Mouse (Mus musculus): ENCODE measurements at regions not wholly inside any gene's neighbourhood (a gene's known extent, or its start where the extent isn't known, plus 50 kb on each side); places are given as distances from the start of the nearest gene placed in this dataset.

- DNase-seq (ENCODE audit: low read depth, low spot score) = no peak
These were observed 351.8 kb upstream of the Atp2b1 start for GRCm38 (mm10) chr10:98562297-98562912.

GRCm38 (mm10) chr10:98572782-98573536 is 341.2 kb upstream of the Atp2b1 start:
- no peak for DNase-seq (ENCODE audit: low read depth, low spot score)

DNA sequence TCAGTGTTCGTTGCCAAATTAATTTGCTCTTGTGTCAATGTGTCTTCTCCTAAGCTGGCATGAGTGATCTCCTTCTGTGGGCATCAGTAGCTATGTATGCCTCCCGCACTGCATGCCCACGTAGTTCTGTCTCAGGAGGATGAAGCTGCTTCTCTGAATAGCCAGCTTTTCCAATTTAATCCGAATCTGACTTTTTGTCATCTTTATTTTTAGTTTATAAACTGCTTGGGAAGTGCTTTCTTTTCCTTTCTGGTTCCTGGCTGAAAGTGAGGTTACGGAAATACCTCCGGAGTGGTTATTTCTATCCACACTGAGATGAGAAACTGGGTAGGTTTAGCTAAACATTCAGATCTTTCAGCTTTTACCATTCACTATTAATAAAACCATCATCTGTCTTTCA is 337.2 kb upstream of the Atp2b1 start:
- DNase-seq (ENCODE audit: low read depth, low spot score) = no peak

- peak; percentile 11 for DNase-seq (ENCODE audit: low read depth, low spot score)
These were observed 329.4 kb upstream of the Atp2b1 start for GRCm38 (mm10) chr10:98584776-98585175.

- no peak for DNase-seq (ENCODE audit: low read depth, low spot score)
These were observed 324.5 kb upstream of the Atp2b1 start for GRCm38 (mm10) chr10:98589726-98590125.

DNA sequence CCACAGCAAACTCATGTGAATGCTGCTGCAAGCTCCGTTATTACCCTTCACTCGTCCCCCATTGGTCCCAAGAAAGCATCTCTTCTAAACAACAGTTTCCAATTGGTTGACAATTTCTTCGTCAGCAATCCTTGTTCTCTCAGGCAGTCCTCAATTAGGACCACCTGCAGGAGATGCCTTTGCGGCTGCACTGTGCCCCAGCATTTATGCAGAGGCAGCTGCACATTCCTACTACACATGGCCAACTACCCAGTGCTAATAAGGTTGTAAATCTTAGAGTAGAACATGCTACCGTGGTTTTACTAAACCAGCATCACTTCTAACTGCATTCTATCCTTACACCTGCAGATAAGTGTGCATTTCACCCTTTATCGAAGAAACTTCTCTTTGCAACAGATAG is 322.1 kb upstream of the Atp2b1 start:
- DNase-seq (ENCODE audit: low read depth, low spot score) = no peak

- no peak for DNase-seq (ENCODE audit: low read depth, low spot score)
These were observed 320.3 kb upstream of the Atp2b1 start for GRCm38 (mm10) chr10:98593910-98594309.

DNA sequence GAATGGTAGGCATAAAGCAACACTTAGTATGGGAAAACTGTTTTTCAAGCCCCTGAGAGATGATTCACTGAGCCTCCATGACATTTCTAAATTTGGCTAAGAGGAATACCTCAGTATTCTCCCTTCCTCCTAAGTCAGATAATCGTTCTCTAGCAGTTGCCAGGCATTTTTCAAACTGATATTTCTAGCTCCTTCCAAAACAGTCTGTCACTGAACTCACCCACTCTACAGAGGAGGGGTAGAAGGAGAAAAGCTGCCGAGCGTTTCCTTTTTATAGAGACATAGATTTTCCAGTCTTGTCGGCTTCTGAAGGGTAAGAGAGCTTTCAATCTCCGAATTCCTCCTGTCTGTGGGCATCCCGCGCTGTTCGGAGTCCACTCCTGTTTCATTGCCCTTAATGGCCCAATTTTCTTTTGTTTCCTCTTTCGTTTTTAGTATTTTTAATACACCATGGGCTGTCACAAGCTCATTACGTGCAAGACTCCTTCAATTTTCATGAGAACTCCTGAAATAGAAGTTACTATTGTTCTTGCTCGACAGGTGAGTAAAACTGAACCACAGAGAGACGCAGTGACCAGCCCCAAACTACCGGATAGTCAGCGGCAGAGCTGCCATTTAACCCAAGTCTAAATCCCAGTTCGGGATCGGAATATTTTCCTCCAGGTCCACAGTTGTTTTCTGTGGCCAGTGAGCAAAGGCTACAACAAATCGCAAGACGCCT is 305.8 kb upstream of the Atp2b1 start:
- DNase-seq (ENCODE audit: low read depth, low spot score) = no peak

- no peak for DNase-seq (ENCODE audit: low read depth, low spot score)
These were observed 303.5 kb upstream of the Atp2b1 start for GRCm38 (mm10) chr10:98610708-98611107.

- no peak for DNase-seq (ENCODE audit: low read depth, low spot score)
These were observed 302.4 kb upstream of the Atp2b1 start for GRCm38 (mm10) chr10:98611707-98612360.

DNA sequence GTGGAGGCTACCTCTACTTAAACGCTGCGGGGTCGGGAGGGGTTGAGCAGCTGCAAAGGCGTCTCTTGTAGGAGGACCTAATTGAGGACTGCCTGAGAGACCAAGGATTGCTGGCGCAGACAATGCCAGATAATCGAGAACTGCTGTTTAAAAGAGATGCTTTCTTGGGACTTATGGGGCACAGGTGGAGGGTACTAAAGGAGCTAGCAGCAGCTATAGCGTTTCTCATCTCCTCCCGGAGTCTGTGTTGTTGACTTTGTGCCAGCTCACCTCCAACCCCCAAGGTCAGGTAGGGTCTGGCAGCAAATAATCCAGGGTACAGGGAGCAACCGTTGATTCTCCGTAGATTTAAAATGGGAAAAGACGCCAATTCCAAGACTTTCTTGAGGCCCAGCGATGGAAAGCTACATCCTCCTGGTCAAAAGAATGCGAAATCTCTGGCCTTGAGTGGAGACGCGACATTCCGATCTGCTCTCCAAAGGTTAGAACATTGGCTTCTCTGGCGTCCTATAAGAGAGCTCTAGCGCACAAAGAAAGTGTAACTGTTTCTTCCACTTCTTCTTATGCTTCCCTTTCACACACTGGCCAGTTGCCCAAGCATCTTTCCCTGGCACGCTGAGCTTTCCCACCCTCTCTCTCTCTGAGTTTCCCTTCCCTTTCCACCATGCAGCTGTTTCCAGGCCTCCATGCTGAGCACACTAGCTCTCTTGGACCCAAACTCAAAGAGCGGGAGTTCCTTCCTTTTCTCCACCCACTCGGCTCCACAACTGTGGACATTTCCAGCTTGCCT is 295.3 kb upstream of the Atp2b1 start:
- DNase-seq (ENCODE audit: low read depth, low spot score) = no peak

DNA sequence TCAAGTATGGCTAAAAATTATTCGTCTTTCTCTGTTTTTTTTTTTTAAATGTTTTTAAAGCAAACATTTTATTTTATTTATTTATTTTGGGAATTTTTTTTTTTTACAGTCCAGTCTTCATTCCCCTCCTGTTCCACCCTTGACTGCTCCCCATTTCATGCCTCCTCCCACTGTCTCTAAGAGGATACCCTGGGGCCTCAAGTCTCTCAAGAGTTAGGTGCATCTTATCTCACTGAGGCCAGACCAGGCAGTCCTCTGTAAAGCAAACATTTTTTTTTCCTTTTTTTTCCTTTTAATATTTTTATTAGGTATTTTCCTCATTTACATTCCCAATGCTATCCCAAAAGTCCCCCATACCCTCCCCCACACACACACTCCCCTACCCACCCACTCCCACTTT is 290.1 kb upstream of the Atp2b1 start:
- DNase-seq (ENCODE audit: low read depth, low spot score) = no peak

GRCm38 (mm10) chr10:98624681-98625321 is 289.4 kb upstream of the Atp2b1 start:
- no peak for DNase-seq (ENCODE audit: low read depth, low spot score)

- no peak for DNase-seq (ENCODE audit: low read depth, low spot score)
These were observed 286.0 kb upstream of the Atp2b1 start for GRCm38 (mm10) chr10:98628191-98628590.

DNA sequence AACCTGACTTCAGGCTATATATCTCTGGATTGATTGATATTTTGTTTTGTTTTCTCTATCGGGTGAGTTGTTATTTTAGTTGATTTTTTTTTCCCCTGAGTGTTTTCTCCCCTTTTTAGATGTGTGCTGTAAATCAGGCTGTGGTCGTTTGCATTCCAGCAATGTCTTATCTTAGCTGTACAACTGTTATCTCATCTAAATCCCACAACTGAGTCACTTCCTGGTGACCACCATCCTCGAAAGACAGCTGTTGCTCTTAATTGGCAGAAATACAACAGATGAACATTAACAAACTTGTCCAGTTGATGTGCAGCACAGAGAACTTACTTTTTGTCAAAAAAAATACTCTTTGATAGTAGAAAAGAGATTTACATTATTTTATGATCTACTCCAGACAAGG is 285.0 kb upstream of the Atp2b1 start:
- no peak for DNase-seq (ENCODE audit: low read depth, low spot score)

- no peak for DNase-seq (ENCODE audit: low read depth, low spot score)
These were observed 276.2 kb upstream of the Atp2b1 start for GRCm38 (mm10) chr10:98637759-98638611.

- DNase-seq (ENCODE audit: low read depth, low spot score) = no peak
These were observed 268.5 kb upstream of the Atp2b1 start for GRCm38 (mm10) chr10:98645681-98646122.

DNA sequence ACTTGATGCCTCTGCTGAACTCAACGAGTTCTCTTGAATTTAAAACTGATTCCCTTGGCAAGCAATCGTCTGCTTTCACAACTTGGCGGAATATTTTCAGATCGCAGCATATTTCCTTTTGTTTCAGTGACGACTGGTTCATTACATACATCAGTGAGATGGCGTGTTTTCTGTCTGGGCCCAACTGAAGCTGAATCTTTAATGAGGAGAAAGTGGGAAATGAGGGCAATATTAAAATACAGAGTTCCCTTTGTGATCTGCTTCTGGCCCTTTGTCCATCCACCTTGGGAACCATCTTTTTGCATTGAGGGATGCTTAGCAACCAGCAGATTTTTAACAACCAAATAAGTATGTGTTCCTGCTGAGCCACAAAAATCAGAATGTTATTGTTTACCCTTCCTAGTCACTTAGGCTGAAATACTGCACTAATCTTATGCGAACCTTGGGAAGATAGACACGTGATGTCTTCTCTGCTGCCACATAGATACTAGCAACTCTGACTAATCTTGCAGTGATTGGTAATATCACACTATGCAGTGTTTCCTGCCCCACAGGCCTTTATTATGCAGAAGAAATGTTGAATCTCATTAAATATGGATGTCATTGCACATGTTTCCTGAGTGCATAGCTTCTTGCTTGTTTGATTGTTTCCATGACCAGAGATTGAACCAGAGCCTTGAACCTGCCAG is 267.8 kb upstream of the Atp2b1 start:
- DNase-seq (ENCODE audit: low read depth, low spot score) = no peak

DNA sequence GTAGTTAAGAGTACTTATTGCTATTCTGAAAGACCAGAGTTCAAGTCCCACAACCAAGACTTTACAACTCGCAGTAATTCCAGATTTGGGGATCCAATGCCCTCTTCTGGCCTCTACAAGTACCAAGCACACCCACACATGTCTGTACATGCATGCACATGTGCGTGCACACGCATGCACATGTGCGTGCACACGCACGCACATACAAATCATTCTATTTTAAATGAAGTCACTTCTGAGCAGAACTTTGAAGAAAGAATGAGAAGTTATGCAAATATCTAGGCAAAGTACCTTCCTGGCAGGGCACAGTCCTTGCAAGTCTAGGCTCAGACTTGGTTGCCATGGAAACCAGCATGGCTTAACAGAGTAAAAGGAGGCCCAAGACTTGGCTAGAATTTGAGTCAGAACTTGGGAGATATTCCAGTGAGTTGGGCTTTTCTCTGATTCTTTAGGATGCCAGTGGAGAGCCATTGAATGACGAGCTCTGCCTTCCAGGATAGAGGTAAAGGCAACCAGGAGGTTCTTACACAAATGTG is 265.4 kb upstream of the Atp2b1 start:
- no peak for DNase-seq (ENCODE audit: low read depth, low spot score)

All from retina, postnatal 7 days (tissue).